9 mouse cellular contexts compared by ENCODE assay signal in the genomic region with DNA sequence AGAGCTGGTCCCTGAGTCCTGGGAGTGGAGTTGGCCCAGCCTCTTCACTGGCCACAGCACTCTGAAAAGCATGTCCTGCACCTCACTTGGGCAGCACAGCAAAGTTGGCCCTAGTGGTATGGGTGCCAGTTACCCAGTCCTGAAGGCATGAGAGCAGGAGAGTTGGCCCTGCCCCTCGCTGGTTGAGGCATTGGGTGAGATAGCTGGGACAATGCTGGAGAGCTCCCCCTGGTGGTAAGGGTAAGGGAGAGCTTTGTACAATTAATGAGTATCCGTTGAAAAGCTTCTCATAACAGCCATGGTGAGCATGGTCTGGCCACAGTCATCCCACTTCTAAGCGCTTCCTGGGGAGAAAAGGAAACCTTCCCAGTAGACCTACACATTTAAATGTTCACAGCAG. TPM values are rescaled to one million over a fixed set of nuclear protein-coding genes. Genes with fewer than 3 reads are reported as not detected.
DNase-seq lines count a peak whose midpoint lies in the region; ATAC-seq and TF ChIP-seq lines count a peak whose summit lies in the region.
"Had no signal": no experiment of that assay in that cellular context is flagged by ENCODE, and none has a peak within 500 bp of the region (broad histone marks: within the 10 kb centered on the region; RNA-seq: fewer than 3 reads in every experiment).

No protein-coding gene starts in this region.

- no peak overlapping the region for H3K4me3 ChIP-seq in layer of hippocampus, adult 2 months
- no peak overlapping the region for H3K4me3 ChIP-seq in small intestine, adult 2 months (ENCODE audit: low read depth, low read length)
- H3K4me3 ChIP-seq: neural tube, embryonic 13.5 days had no signal

- H3K4me1 ChIP-seq in small intestine, adult 2 months (ENCODE audit: control insufficient read depth, insufficient read depth, insufficient read length, low read length): no peaks in the 10 kb centered on the region

- no peaks in the 10 kb centered on the region for H3K27me3 ChIP-seq in small intestine, adult 2 months (ENCODE audit: control insufficient read depth, insufficient read depth, low read length)
- H3K27me3 ChIP-seq: neural tube, embryonic 13.5 days had no signal

- TF ChIP-seq POLR2A in small intestine, adult 2 months (IDR thresholded peaks at IDR 0.05; ENCODE audit: low read depth, low read length): no peak

- 38% methylated on average over 3 of the region's 3 CpGs for WGBS in small intestine, adult 2 months

- peak; percentile 68 for TF ChIP-seq CTCF in layer of hippocampus, adult 2 months (conservative IDR thresholded peaks at IDR 0.05)
- peak; percentile 64; the same call in 1 of the 2 replicates for TF ChIP-seq CTCF in small intestine, adult 2 months (IDR thresholded peaks at IDR 0.05; ENCODE audit: extremely low read depth, insufficient read length, insufficient replicate concordance, low read depth, low read length)

- H3K27ac ChIP-seq in layer of hippocampus, adult 2 months: no peak overlapping the region
- no peak overlapping the region for H3K27ac ChIP-seq in small intestine, adult 2 months (ENCODE audit: insufficient read depth, low read depth, low read length)
- H3K27ac ChIP-seq: neural tube, embryonic 13.5 days had no signal

- DNase-seq in layer of hippocampus, adult 2 months (ENCODE audit: low spot score in 2 of 2): no peak
- DNase-seq in layer of hippocampus, postnatal 14 days (ENCODE audit: low spot score in 2 of 2): no peak
- peak; percentile 28 for DNase-seq in R1 (ENCODE audit: low read depth, low spot score)
- no peak for DNase-seq in yolk sac, embryonic 10.5 days (ENCODE audit: low spot score)
- no peak for DNase-seq in cerebellum, postnatal 36 days
- DNase-seq in right cerebral cortex, postnatal 10 days (ENCODE audit: low spot score in 2 of 2): no peak

- no peaks in the 10 kb centered on the region for H3K36me3 ChIP-seq in small intestine, adult 2 months (ENCODE audit: control insufficient read depth, insufficient read depth, low read length)
- H3K36me3 ChIP-seq: neural tube, embryonic 13.5 days had no signal

- peak; percentile 72 for ATAC-seq in erythroblast, adult 5-6 weeks (replicated peaks; ENCODE audit: low FRiP score, poor library complexity, severe bottlenecking)

RNA-seq across cellular contexts. Expression of a gene that starts 48.2 kb away (rescaled TPM):
- 10 to 100 TPM; 21.7 to 23.6 TPM for total RNA-seq in layer of hippocampus, adult 2 months (2021)
- 10 to 100 TPM; 17.9 to 19.2 TPM for total RNA-seq in layer of hippocampus, postnatal 14 days (2021)
- not detected in 2 replicates for total RNA-seq in erythroblast, adult 5-6 weeks (2015; ENCODE audit: low replicate concordance)
- total RNA-seq in erythroblast, adult 5-6 weeks (2017; ENCODE audit: low replicate concordance): 0.14 TPM in 1 of 2 replicates, not detected in the other
- 21.9 and 26.3 TPM in 2 replicates for polyA plus RNA-seq in small intestine, adult 2 months (2012; rRNA removed)

Comparison
In these comparisons a context has a peak if more than half of its experiments do, and no peak if none do; other contexts are left out.
1. RNA of a gene that starts 48.2 kb away (total RNA-seq): 21.7 to 23.6 TPM in layer of hippocampus, adult 2 months and 17.9 to 19.2 TPM in layer of hippocampus, postnatal 14 days; 0.14 TPM in erythroblast, adult 5-6 weeks; every median in the first group is over 10 times any median in the second.